Mouse (Mus musculus): ENCODE results near the gene Ip6k3. TPM values are rescaled to one million over a fixed set of nuclear protein-coding genes. Genes with fewer than 3 reads are reported as not detected.

The Ip6k3 gene
- total RNA-seq, 2 experiments from 2014 or later: not detected

DNA sequence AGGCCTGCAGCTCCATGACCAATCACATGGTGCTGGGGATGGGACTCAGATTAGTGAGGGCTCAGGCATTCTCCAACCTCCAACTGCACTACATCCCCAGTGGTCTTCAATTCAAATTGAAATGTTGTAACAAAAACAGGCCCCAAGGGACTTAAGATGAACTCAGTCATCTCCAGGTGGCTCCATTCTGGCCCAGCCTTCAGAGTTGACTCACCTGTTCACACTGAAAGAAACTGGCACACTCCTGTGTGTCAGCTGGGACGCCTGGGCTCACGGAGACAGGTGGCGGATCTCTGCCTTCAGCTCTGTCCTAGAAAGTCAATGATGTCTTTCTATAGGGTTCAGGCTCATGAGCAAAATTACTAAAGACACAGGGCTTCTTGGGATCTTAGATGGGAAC lies 18.5 kb upstream of the Ip6k3 start:
- no peak for ATAC-seq (replicated peaks; ENCODE audit: low FRiP score, low TSS enrichment, poor library complexity, severe bottlenecking)

DNA sequence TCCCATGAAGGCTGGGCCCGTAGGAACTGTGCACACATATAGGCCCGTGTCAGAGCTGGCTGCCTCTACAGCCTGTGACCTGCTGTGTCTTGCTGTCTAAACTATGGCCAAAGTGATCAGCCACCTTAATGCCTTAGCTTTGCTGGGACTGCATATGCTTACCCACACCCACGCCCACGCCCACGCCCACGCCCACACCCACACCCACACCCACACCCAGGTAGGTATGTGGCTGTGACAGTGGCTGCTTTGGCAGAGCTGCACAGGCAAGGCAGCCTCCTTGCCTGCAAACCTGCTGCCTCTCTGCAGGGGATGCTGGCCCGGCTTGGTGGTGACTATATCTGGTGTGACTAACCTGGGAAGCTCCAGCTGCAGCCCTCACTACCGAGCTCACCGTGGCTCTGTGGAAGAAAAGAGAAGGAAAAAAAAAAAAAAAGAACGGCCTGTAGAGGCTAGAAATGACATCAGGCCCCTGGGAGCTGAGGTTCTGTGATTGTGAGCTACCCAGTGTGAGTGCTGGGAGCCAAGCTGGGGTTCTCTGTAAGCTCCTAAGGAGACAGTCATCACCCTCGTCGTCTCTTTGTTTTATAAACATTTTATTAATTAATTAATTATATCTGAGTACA lies 16.2 kb upstream of the Ip6k3 start:
- no peak for ATAC-seq (replicated peaks; ENCODE audit: low FRiP score, low TSS enrichment, poor library complexity, severe bottlenecking)

DNA sequence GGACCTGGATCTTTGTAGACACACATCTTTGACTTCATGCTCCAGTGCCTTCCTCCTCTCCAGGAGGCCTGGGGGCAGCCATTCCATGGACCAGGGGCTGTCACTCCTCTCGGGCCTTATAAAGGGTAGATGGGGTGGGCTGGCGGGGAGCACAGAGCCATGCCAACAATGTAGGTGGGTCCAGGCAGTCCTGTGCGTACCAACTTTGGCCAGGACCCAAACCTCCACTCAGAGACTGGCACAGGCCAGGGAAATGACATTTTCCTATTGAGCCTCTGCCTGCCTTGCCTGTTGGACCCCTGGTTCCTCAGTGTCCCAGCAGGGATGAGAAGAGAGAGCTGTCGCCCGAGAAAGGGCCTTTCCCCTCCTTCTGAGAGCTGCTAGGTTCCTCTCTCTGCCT lies 14.8 kb upstream of the Ip6k3 start:
- ATAC-seq (replicated peaks; ENCODE audit: low FRiP score, low TSS enrichment, poor library complexity, severe bottlenecking): no peak

GRCm38 (mm10) chr17:27181666-27182065 lies 14.1 kb upstream of the Ip6k3 start:
- no peak for ATAC-seq (replicated peaks; ENCODE audit: low FRiP score, low TSS enrichment, poor library complexity, severe bottlenecking)

GRCm38 (mm10) chr17:27179681-27180280 lies 12.2 kb upstream of the Ip6k3 start:
- ATAC-seq (replicated peaks; ENCODE audit: low FRiP score, low TSS enrichment, poor library complexity, severe bottlenecking): no peak

DNA sequence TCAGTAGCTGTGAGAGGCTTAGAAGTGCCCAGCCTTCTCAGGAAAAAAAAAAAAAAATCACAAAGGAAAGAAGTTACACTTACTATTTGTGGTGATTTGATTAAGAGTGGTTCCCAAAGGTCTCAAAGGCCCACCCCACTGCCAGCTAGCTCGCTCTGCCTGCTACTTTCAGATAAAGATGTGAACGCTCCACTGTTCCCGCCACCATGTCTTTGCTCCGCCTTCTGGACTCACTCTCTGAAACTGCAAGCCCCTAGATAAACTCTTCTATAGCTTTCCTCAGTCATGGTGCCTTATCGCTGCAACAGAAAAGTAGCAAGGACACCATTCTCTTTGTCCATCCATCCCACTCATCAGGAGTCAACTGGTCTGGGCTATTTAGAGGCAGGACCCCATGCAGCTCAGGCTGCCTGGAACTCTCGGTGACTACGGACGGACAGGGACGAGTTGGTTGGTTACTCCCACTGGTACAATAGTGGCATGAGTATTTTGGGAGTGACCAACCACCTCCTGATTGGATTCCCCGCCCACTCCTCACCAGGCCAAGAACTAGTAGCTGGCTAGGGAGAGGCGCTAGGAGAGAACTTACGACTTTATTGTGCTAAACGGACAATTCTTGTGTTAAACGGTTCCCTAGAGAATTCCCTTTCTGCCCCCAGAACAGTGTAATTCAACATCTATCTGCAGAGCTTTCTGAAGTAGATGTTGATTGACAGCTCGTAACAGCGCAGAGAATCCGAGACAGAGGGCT lies 11.0 kb upstream of the Ip6k3 start:
- ATAC-seq (replicated peaks; ENCODE audit: low FRiP score, low TSS enrichment, poor library complexity, severe bottlenecking): peak; percentile 71

GRCm38 (mm10) chr17:27178019-27178418 lies 10.4 kb upstream of the Ip6k3 start:
- no peak for ATAC-seq (replicated peaks; ENCODE audit: low FRiP score, low TSS enrichment, poor library complexity, severe bottlenecking)

DNA sequence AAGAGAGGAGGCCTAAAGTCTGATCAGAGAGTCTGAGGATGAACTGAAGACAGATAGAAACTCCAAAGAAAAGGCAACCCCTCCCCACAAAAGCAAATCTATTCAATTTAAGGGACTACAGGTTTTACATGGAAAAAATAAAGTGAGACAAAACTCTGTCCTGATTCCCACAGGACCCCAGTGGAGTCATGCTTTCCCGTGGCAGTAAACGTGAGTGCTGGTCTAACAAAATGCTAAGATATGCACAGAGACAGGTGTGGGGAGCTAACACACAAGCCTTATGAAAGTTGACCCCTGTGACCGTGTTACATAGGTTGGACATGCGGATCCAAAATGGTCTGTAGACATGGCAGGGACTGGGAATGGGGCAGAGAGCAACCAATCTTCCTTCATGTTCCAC lies 9.2 kb upstream of the Ip6k3 start:
- ATAC-seq (replicated peaks; ENCODE audit: low FRiP score, low TSS enrichment, poor library complexity, severe bottlenecking): no peak

- ATAC-seq (replicated peaks; ENCODE audit: low FRiP score, low TSS enrichment, poor library complexity, severe bottlenecking): no peak
These were observed 8.7 kb upstream of the Ip6k3 start for GRCm38 (mm10) chr17:27176287-27176686.

DNA sequence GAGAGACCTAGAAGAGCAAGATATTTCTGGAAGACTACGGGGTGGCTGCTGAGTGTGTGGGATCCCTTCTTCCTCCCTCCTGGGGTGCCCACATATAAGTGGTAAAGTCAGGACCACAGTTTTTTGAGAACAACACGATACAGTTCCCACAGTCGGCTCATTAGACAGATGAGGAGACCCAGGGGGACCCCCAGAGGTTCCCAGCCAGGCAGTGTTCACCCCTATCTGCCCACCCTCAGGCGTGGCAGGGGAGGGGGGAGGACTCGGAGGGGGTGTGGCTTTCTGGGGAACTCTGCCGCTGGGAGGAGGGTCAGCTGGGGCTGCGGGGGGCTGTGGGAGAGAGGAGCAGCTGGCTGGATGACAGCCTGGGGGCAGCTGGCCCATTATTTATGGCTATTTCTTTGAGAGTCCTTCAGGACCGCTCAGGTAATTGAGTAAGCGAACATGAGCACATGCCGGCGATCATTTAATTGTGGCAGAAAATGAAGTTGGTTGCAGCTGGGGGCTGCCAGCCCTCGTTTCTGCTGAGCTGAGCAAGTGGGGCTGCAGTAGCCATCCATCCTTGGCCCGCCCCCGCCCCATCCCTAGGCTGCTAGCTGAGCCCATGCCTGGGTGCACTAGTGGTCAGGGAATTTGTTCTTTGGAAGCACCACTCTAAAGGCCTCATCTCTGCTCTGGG lies 7.7 kb upstream of the Ip6k3 start:
- ATAC-seq (replicated peaks; ENCODE audit: low FRiP score, low TSS enrichment, poor library complexity, severe bottlenecking): no peak

DNA sequence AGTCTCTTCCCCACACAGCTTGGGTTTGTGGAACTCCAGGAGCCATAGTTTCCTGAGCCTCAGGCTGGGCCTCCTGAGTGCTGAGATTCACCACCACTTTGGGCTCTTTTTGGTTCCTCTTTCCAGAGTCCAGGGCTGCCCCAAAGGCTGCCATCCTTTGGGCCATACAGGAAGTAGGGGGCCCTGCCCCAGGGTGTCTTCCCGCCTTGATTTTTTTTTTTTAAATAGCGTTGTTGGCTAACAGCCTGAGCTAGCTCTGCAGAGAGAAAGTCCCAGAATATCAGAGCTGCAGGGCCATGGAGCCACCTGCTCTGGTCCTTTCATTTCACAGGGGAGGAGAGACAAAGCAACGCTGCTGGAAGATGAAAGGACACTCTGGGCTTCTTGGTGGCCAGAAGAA lies 6.1 kb upstream of the Ip6k3 start:
- no peak for ATAC-seq (replicated peaks; ENCODE audit: low FRiP score, low TSS enrichment, poor library complexity, severe bottlenecking)

- ATAC-seq (replicated peaks; ENCODE audit: low FRiP score, low TSS enrichment, poor library complexity, severe bottlenecking): no peak
These were observed 4.9 kb upstream of the Ip6k3 start for GRCm38 (mm10) chr17:27172459-27172858.

GRCm38 (mm10) chr17:27171121-27171520 lies 3.5 kb upstream of the Ip6k3 start:
- no peak for ATAC-seq (replicated peaks; ENCODE audit: low FRiP score, low TSS enrichment, poor library complexity, severe bottlenecking)

DNA sequence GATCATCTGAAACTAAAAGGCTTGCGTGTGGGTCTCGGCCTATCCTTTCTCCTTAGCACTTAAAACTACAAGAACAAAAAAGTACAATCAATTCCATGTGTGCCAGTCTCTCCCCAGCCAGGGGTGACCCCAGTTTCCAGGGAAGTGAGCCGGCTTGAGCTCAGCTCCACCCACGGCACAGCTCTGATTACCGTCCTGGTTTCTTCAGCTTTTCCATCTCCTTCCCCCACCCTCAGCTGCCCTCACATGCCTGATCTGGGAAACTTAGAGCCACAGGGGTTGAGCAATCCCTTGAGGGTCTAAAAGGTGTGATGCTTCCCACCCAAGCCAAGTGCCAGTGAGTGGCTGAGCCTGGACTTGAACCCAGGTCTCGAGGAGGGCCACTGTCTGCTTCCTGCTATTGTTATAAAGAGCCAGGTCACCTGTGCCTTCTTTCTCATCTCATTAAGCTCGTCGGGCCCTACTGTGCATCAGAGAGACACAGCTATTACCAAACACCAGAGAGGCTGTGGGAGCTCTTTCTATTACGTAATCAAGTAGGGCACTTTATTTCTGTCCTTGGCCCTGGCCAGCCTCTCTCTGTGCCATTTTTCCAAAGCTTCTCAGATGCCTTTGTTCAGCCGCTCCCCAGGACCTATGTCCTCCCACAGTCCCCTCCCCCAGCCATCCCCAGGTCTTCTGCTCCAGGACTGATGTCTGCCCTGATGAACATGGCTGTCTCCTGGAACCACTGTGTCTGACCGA lies 2.5 kb upstream of the Ip6k3 start:
- no peak for ATAC-seq (replicated peaks; ENCODE audit: low FRiP score, low TSS enrichment, poor library complexity, severe bottlenecking)

DNA sequence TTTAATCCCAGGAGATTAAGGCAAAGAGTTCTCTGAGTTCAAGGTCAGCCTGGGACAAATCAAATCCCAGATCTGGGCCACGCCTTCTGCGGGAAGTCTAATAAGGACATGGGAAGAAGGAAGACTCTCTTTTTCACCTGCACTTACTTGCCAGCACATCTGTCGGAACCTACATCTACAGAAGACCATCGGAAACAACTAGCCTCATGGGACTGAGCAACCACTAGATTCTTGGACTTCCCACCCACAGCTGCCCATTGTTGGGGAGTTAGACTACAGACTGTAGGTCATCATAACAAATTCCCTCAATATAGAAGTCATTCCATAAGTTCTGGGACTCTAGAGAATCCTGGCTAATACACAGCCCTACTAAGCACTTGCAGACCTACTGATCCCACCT lies 974 bp upstream of the Ip6k3 start:
- no peak for ATAC-seq (replicated peaks; ENCODE audit: low FRiP score, low TSS enrichment, poor library complexity, severe bottlenecking)

DNA sequence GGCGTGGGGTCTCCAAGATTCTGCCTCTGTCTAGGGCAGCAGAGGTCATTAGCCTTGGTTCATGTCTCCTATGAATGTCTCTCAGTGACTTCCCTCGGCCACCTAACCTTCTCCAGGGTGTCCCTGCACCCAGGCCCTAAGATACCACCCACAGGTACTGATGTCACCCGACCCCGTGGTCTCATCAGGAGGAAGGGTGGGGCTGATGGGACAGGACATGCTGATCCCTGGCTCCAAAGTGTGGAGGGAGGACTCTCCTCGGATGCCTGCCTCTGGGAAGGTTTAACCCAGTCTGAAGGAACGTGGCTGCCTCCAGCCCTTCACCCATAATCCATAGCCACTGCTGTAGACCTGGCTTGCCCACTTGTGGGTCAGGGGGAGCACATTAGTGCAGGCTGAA lies 694 bp downstream of the Ip6k3 start:
- ATAC-seq (replicated peaks; ENCODE audit: low FRiP score, low TSS enrichment, poor library complexity, severe bottlenecking): no peak

DNA sequence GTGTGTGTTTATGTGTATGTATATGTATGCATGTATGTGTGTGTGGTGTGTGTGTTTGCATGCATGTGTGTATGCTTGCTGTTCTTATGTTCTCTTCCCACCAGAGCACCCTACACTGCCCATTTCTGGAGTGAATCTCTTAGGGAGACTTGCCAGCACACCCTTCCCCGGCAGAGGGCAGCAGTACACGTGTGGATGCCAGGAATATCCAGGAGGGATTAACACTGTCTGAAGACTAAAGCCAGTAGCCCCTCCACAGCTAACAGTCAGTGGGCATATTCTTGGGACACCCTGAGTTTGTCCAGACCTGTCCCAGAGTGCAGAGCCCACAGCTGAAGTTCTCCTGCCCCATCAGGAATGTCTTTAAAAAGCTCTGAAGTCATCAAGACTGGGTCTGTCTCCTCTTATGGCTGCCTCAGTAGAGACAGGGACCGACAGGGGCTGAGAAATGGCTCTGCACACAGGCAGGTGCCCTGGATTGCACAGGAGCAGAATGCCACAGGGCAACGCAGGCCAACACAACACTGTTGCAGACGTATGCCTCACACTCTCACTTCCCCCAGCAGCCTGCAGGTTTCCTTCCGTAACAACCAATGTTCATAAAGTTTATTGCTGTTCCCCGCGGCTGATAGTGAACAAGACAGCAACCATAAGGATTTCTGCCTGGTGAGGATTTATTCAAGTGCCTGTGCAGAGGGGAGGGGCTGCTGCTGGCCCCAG lies 2.4 kb downstream of the Ip6k3 start:
- ATAC-seq (replicated peaks; ENCODE audit: low FRiP score, low TSS enrichment, poor library complexity, severe bottlenecking): no peak

GRCm38 (mm10) chr17:27160905-27161304 lies 6.7 kb downstream of the Ip6k3 start:
- no peak for ATAC-seq (replicated peaks; ENCODE audit: low FRiP score, low TSS enrichment, poor library complexity, severe bottlenecking)

- no peak for ATAC-seq (replicated peaks; ENCODE audit: low FRiP score, low TSS enrichment, poor library complexity, severe bottlenecking)
These were observed 8.4 kb downstream of the Ip6k3 start for GRCm38 (mm10) chr17:27159169-27159568.

Data from megakaryocyte-erythroid progenitor cell, adult 5-6 weeks (primary cell).